9 mouse cellular contexts compared by ENCODE assay signal in the genomic region with DNA sequence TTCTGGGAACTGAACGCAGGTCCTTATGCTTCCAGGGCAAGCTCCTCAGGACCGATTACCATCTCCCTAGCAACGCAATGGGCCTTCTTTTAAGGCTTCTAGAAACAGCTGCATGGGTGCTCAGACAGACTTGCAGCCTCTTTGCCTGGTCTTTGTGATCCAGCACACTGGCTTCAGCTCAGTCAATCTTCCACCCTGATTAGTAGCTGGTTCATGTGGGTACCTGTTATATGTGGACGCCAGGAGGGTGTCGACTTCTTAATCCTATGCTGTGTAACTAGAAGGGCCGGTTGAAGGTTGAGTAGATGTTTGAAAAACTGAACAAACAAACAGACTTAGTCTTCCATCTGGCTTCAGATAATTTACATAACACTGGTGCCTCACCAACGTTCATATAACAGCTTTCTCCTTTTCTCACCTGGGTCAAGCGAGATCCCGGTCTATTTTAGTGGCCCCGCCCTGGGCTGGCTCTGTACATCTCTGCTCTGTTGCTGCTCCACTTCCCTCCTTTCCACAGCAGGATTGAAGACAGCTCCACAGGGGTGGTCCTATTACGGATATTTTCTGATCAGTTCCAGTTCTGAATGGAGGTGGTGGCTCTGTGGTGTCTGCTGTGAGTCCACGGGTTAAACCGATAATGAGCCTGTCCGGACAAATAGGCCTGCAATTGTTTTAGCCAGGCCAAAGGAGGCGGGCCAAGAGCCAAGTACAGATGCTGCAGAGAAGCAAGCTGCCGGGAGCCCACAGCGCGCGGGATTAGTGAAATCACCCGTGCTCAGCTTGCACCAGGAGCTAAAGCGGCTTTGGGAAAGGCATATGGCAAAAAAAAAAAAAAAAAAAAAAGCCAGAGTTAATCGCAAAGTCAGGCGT.
DNase-seq lines count a peak whose midpoint lies in the region; ATAC-seq lines count a peak whose summit lies in the region.
"Had no signal": no experiment of that assay in that cellular context is flagged by ENCODE, and none has a peak within 500 bp of the region (broad histone marks: within the 10 kb centered on the region; RNA-seq: fewer than 3 reads in every experiment).

No protein-coding gene starts in this region.

- no peaks in the 10 kb centered on the region for H3K36me3 ChIP-seq in heart, embryonic 14.5 days (ENCODE audit: control insufficient read depth, insufficient read depth, low read length)
- no peaks in the 10 kb centered on the region for H3K36me3 ChIP-seq in forebrain, embryonic 12.5 days (replicated peaks)
- H3K36me3 ChIP-seq in hindbrain, embryonic 16.5 days (ENCODE audit: control insufficient read depth, insufficient read depth, low read length), result no peaks in the 10 kb centered on the region
- no peaks in the 10 kb centered on the region for H3K36me3 ChIP-seq in midbrain, embryonic 12.5 days

- H3K27ac ChIP-seq in heart, embryonic 14.5 days (replicated peaks in 1 of 2; ENCODE audit: control insufficient read depth in 1 of 2, insufficient read depth in 1 of 2, low read depth in 2 of 2, low read length in 2 of 2), result no peak overlapping the region
- peak overlapping the region; percentile 83 for H3K27ac ChIP-seq in forebrain, embryonic 12.5 days
- peak overlapping the region; percentile 85 for H3K27ac ChIP-seq in hindbrain, embryonic 16.5 days (ENCODE audit: low read depth, low read length)
- H3K27ac ChIP-seq in midbrain, embryonic 12.5 days (replicated peaks), result peak overlapping the region; percentile 84

- WGBS in heart, embryonic 14.5 days, result 62% methylated on average over 23 of the region's 23 CpGs
- WGBS in forebrain, embryonic 12.5 days, result 24% methylated on average over 22 of the region's 23 CpGs
- WGBS in hindbrain, embryonic 16.5 days, result 31% methylated on average over 22 of the region's 23 CpGs
- 28% methylated on average over 23 of the region's 23 CpGs for WGBS in midbrain, embryonic 12.5 days

- H3K9ac ChIP-seq in heart, embryonic 14.5 days (ENCODE audit: low read length), result no peak overlapping the region
- H3K9ac ChIP-seq in forebrain, embryonic 12.5 days, result no peak overlapping the region
- peak overlapping the region; percentile 33; the same call in 1 of the 2 replicates for H3K9ac ChIP-seq in hindbrain, embryonic 16.5 days (ENCODE audit: low read depth, low read length)
- no peak overlapping the region for H3K9ac ChIP-seq in midbrain, embryonic 12.5 days (replicated peaks)

- H3K4me1 ChIP-seq in heart, embryonic 14.5 days (ENCODE audit: control insufficient read depth in 2 of 2, insufficient read depth in 2 of 2, low read length in 2 of 2), result peaks cover 10 to 12% of the 10 kb centered on the region in 2 experiments; a peak in 3 of 4 replicates
- H3K4me1 ChIP-seq in forebrain, embryonic 12.5 days, result peaks cover 32% of the 10 kb centered on the region
- peaks cover 26% of the 10 kb centered on the region for H3K4me1 ChIP-seq in hindbrain, embryonic 16.5 days (ENCODE audit: control insufficient read depth, insufficient read depth, low read depth, low read length)
- H3K4me1 ChIP-seq in midbrain, embryonic 12.5 days, result peaks cover 31% of the 10 kb centered on the region

- no peaks in the 10 kb centered on the region for H3K9me3 ChIP-seq in heart, embryonic 14.5 days (ENCODE audit: control insufficient read depth, low read length)
- no peaks in the 10 kb centered on the region for H3K9me3 ChIP-seq in forebrain, embryonic 12.5 days
- no peaks in the 10 kb centered on the region for H3K9me3 ChIP-seq in hindbrain, embryonic 16.5 days (ENCODE audit: control insufficient read depth, low read length)
- H3K9me3 ChIP-seq in midbrain, embryonic 12.5 days, result no peaks in the 10 kb centered on the region

- no peak for DNase-seq in heart, adult 9 months (ENCODE audit: low spot score in 2 of 2)
- DNase-seq in brain, embryonic 18.5 days (ENCODE audit: low read depth, low spot score), result peak; percentile 40
- no peak for DNase-seq in thymus, postnatal 25 days

- no peak overlapping the region for H3K4me3 ChIP-seq in heart, embryonic 14.5 days (ENCODE audit: control insufficient read depth in 1 of 2, insufficient read depth in 1 of 2, low read depth in 1 of 2, low read length in 2 of 2)
- H3K4me3 ChIP-seq in forebrain, embryonic 12.5 days (replicated peaks), result 0 out of 2 replicates have a peak overlapping the region, but pooled peaks have one; percentile 15
- no peak overlapping the region for H3K4me3 ChIP-seq in hindbrain, embryonic 16.5 days (ENCODE audit: low read length)
- H3K4me3 ChIP-seq in midbrain, embryonic 12.5 days, result no peak overlapping the region
- H3K4me3 ChIP-seq: myocyte had no signal

- H3K4me2 ChIP-seq in heart, embryonic 14.5 days (ENCODE audit: low read length), result peak overlapping the region; percentile 49
- H3K4me2 ChIP-seq in forebrain, embryonic 12.5 days, result peak overlapping the region; percentile 46
- peak overlapping the region; percentile 36 for H3K4me2 ChIP-seq in hindbrain, embryonic 16.5 days (ENCODE audit: low read length)
- peak overlapping the region; percentile 40 for H3K4me2 ChIP-seq in midbrain, embryonic 12.5 days (replicated peaks)

- no peaks in the 10 kb centered on the region for H3K27me3 ChIP-seq in heart, embryonic 14.5 days (ENCODE audit: control insufficient read depth, insufficient read depth, low read length)
- H3K27me3 ChIP-seq in forebrain, embryonic 12.5 days, result peaks cover 10% of the 10 kb centered on the region
- peaks cover 2% of the 10 kb centered on the region; the same call in 1 of the 2 replicates for H3K27me3 ChIP-seq in hindbrain, embryonic 16.5 days (replicated peaks; ENCODE audit: control insufficient read depth, insufficient read depth, low read length)
- peaks cover 9% of the 10 kb centered on the region for H3K27me3 ChIP-seq in midbrain, embryonic 12.5 days

- ATAC-seq in heart, embryonic 14.5 days (ENCODE audit: insufficient number of reproducible peaks, insufficient read depth, low FRiP score, low read depth), result no peak
- ATAC-seq in forebrain, embryonic 12.5 days (ENCODE audit: low FRiP score), result peak; percentile 79
- ATAC-seq in hindbrain, embryonic 16.5 days, result peak; percentile 81
- peak; percentile 80 for ATAC-seq in midbrain, embryonic 12.5 days (ENCODE audit: low FRiP score, low read depth)
- no peak for ATAC-seq in megakaryocyte-erythroid progenitor cell, adult 5-6 weeks (replicated peaks; ENCODE audit: low FRiP score, low TSS enrichment, poor library complexity, severe bottlenecking)

Comparison
In these comparisons a context has a peak if more than half of its experiments do, and no peak if none do; other contexts are left out.
1. ATAC-seq: peak in forebrain, embryonic 12.5 days (single experiment), hindbrain, embryonic 16.5 days (single experiment) and midbrain, embryonic 12.5 days (single experiment); none in heart, embryonic 14.5 days (single experiment) and megakaryocyte-erythroid progenitor cell, adult 5-6 weeks (single experiment).
2. H3K27ac ChIP-seq: peak in forebrain, embryonic 12.5 days (single experiment), hindbrain, embryonic 16.5 days (single experiment) and midbrain, embryonic 12.5 days (single experiment); none in heart, embryonic 14.5 days (0 of 2).
3. Peak in every context shown above with its lines, with median percentiles within 50 percentile points of each other: H3K4me2 ChIP-seq.